Mouse (Mus musculus): ENCODE measurements around the gene Ndufaf2.

The Ndufaf2 gene

DNA sequence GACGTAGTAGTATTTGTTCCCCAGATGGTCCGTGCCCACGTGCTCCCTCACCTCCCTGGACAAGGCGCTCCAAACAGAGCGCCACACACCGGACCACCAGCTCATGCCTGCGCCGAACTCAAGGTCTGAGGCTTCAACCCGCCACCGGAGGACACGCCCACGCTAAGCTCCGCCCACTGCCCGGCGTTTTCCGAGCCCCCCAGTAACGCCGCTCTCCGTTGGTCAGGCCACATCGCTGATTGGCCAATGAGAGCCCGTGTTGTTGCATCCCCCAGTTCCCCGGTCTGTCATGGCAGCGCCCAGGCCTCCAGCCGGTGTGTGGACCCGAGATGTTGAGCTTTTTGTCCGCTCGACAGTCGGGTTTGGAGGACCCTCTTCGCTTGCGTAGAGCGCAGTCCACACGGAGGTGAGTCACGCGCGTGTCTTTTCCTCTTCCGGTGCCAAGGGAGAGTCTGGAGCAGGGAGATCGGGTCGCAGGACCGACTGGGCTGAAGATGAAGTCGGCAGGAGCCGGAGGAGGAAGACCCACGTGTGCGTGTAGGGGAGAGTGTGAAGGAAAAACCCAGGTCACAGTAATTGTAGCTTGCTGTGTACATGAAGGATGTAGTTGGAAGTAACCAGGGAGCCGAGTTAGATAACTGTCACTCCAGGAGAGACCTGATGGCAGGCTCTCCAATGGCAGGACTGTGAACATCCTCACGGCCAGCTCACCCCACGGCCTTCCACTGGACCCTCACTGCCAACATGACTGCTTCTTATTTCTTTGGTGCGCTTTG lies at the start of gene Ndufaf2, which contains the start of gene Ercc8:
Ndufaf2 (minus strand) TSS at position 159 of the 776 bp plus-strand sequence.
Ercc8 (plus strand) TSS at position 267 of the 776 bp plus-strand sequence.
- DNase-seq, result peak; percentile 97

DNA sequence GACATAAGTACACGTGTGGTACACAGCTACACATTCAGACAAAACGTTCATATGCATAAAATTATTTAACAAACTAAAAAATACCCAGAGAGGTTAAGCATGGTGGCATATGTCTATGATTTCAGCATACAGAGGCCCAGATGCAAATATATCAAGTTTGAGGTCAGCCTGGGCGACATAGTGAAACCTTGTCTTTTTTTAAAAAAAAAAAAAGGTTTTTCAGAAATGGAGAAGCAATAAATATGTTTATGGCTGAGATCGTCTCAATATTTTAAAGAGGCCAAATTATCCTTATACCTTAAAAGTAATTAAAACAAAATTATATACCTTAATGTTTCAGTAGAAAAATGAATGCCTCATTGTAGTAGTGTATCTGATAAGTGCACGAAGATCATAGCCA lies 49.7 kb upstream of the Ndufaf2 start:
- no peak for DNase-seq

GRCm38 (mm10) chr13:108207447-108207846 lies 49.0 kb upstream of the Ndufaf2 start:
- no peak for DNase-seq

- no peak for DNase-seq
Observed at GRCm38 (mm10) chr13:108204857-108205256, 46.4 kb upstream of the Ndufaf2 start.

GRCm38 (mm10) chr13:108195474-108195873 lies 37.1 kb upstream of the Ndufaf2 start:
- DNase-seq, result no peak

- peak; percentile 74 for DNase-seq
Observed at GRCm38 (mm10) chr13:108191074-108191720, 32.8 kb upstream of the Ndufaf2 start.

- no peak for DNase-seq
Observed at GRCm38 (mm10) chr13:108187994-108188393, 29.6 kb upstream of the Ndufaf2 start.

GRCm38 (mm10) chr13:108185530-108185929 lies 27.1 kb upstream of the Ndufaf2 start:
- DNase-seq, result no peak

- no peak for DNase-seq
Observed at GRCm38 (mm10) chr13:108184743-108185255, 26.4 kb upstream of the Ndufaf2 start.

DNA sequence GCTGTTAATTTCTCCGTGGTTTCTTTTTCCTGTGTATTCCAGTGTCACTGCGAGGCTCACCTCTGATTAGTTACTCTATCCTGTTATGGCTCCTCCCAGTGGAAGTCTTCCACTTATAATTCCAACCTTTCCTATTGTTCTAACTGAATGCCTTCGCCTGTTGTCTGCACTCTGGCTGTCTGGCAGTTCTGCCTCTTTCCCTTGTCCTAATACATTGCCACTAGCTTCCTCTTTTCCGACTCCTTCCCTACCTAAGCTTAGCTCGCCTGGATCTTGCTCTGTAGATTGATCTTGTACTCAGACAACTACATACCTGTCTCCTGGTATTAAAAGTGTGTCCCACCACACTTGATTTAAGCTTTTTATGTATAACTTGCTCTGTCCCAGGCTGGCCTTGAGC lies 22.4 kb upstream of the Ndufaf2 start:
- no peak for DNase-seq

DNA sequence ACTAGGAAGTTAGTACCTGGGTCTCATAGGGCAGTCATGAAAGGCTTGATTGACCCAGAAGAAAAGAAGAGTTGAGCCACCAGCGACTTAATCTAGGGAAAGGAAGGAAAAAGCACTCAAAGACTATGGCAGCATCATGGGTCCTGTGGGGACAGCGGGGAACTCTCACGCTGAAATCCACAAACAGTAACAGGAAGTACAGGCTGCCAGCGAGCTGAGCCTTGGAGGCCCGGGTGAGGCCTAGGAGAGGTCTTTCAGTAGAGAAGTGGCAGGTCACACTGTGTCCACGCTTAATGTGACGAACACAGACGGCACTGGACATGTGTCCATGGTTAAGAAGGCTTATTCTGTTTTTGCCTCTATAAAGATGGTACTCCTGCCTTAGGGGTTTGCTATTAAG lies 21.2 kb upstream of the Ndufaf2 start:
- DNase-seq, result no peak

DNA sequence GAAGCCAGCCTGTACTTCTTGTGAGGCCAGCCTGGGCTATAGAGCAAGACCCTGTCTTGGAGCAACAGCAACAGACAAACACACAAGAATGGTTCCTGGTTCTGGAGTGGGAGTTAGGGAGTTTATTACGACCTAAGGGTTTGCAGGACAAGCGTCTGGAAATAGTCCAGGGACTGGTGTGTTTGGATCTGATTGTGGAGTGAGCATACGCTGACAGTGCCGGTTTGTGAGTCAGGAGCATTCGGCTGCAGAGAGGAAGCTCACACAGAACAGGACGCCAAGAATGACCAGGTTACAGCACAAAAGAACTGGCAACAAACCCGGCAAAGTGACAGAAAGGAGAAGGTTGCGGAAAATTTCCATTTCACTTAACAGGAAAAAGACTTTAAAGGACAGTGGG lies 12.1 kb upstream of the Ndufaf2 start:
- no peak for DNase-seq

DNA sequence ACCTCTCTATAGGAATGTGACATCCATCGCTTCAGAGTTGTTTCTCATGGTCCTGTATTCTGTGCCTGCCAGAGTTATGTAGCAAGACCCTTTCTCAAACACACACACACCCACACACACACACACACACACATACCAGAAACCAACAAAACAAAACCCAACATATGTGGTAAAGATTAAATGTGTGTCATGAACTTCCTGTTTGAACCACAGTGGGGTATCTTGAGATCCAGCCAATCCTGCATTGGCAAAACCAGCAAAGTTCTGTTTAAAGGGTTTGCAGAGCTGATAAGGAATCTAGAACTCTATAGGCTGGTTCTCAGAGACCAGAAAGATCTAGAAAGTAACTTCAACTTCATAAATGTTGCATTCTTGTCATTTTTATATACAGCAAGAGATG lies 11.6 kb upstream of the Ndufaf2 start:
- no peak for DNase-seq

DNA sequence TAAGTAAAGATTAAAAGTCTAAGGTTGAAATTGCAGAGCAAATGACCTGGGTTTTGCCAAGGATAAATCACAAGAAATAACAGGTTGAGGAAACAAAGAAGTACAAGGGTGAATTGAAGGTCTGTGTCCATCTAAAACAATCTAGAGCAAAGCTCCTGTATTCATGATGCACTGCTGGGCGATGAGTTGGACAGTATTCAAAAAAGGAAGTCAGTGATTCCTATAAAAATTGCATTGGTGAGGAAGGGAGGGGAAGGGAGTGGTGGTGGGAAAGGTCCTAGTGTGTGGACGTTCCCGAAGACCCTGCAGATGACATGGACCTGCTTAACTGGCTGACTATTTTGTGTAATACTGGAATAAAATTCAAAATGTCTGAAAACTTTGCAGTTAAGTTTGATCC lies 6.2 kb upstream of the Ndufaf2 start:
- no peak for DNase-seq

GRCm38 (mm10) chr13:108163912-108164311 lies 5.5 kb upstream of the Ndufaf2 start:
- DNase-seq, result no peak

DNA sequence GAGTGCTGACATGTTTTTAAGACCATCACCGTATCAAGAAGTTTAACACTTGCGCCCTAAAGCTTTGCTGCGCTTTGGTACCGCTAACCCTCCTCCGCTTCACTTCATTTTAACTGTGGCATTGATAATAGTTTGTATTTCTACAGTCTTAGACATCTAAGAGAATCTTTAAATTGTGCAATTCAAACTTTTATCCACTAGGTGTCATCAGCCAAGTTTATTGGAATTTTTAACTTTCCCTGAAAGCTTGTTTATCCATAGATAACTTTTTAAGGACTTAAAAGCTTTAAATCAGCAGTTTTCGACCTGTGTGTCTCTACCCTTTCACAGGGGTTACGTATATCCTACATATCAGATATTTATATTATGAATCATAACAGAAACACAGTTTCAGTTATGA lies 1.5 kb upstream of the Ndufaf2 start:
- no peak for DNase-seq

- DNase-seq, result no peak
Observed at GRCm38 (mm10) chr13:108159241-108159575, 785 bp upstream of the Ndufaf2 start.

GRCm38 (mm10) chr13:108157732-108158464 lies 525 bp downstream of the Ndufaf2 start:
- DNase-seq, result no peak

- no peak for DNase-seq
Observed at GRCm38 (mm10) chr13:108157156-108157555, 1.3 kb downstream of the Ndufaf2 start.

DNA sequence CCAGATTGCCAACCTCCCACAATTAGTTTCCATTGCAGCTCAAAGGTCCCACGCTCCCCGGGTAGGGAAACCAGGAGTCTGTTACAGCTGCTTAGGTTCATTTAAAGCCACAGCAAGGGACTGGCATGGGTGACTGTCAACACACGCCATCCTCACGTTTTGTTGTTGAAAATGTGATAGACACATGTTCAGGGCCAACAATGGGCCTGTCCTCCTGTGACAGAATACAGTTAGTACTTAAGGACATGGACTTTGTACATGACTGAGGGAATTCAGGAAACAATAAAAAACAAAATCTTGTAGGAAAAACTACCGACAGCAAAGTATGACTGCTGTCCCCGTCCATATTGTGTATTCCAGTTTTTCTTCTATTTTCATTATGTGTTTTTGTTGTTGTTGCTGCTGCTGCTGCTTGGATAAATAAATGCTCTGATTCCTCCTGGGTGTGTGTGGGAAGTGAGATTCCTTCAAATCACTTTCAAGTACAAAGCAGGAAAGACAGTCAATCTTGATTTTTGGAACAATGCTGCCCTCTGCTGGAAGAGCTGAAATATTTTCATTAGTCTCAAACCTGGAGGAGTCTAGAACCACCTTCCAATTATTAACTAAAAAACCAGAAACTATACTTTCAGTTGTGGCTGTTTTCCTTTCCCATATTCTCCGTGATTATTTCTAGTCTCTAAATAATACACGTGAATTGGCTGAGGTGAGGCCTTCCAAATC lies 5.6 kb downstream of the Ndufaf2 start:
- peak; percentile 84 for DNase-seq

DNA sequence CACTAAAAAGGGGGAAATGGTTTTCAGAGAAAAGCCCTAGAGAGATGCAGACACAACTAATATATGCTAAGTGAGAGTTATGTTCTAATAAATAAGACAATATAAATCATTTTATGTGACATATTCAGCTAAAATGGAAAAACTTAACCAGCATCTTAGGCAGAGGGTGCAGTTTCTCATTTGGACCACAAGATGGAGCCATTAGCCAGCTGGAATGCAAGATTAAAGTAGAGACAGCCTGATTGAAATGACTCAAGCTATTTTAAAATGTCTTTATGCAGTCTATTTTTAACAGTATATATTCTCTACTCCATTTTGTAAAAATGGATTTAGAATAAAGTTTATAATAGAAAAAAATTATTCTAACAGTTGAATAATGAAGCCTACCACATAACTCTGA lies 6.6 kb downstream of the Ndufaf2 start:
- DNase-seq, result peak; percentile 45

- no peak for DNase-seq
Observed at GRCm38 (mm10) chr13:108144086-108144485, 14.3 kb downstream of the Ndufaf2 start.

DNA sequence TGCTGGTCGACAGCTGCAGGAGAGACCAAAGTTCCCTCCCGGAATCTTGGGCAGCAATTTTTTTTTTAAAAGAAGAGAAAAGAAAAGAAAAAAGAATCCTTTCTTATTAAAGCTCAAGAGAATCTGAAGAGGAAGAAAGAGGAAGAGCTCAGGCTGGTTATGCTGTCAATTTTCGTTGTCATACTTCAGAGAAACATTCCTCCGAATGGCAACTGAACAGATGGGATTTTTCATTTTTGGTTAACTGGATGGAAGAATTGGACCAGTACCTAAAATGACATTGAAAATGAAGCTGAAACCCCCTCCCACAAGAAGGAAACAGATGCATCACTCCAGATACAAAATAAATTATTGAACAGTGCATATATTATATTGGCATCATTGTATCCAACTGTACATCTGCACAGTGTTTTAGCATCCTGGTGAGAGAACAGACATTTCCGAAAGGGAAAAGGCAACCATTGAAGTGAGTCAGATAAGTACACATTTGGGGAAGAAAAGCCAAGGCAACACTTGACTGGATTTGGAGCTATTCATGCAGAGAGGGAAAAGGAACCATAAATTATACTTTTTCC lies 19.9 kb downstream of the Ndufaf2 start:
- DNase-seq, result no peak

All from lung, postnatal 10 days (tissue).